Mouse (Mus musculus) embryonic facial prominence, embryonic 10.5 days (tissue): ENCODE results near the gene Mfsd9. TPM values are rescaled to one million over a fixed set of nuclear protein-coding genes. Genes with fewer than 3 reads are reported as not detected.

Source experiments
- DNase-seq: peaks from one replicate; pipeline ENCODE4 v3.0.0-alpha.2; 2017; ENCODE audit warnings: low spot score
- H3K27ac ChIP-seq: fragments of 300-500 bp; sonication (generic); replicated peaks from 2 replicates; pipeline ENCODE4 v1.5.1; 2016; ENCODE audit warnings: mild to moderate bottlenecking
- H3K27me3 ChIP-seq: fragments of 300-500 bp; sonication (generic); replicated peaks from 2 replicates; pipeline ENCODE4 v1.6.1; 2016; ENCODE audit warnings: low read depth, mild to moderate bottlenecking; ENCODE audit not compliant: poor library complexity, severe bottlenecking
- H3K36me3 ChIP-seq: fragments of 300-500 bp; sonication (generic); replicated peaks from 2 replicates; pipeline ENCODE4 v1.6.1; 2016; ENCODE audit warnings: mild to moderate bottlenecking, moderate library complexity
- H3K4me1 ChIP-seq: fragments of 300-500 bp; sonication (generic); 2 replicates; pipeline ENCODE4 v1.6.1; 2016
- H3K4me3 ChIP-seq: fragments of 300-500 bp; sonication (generic); 2 replicates; pipeline ENCODE4 v1.5.1; 2016; ENCODE audit warnings: mild to moderate bottlenecking, moderate library complexity
- H3K9me3 ChIP-seq: fragments of 300-500 bp; sonication (generic); 2 replicates; pipeline ENCODE4 v1.6.1; 2016; ENCODE audit warnings: mild to moderate bottlenecking
- WGBS: fragments of 180-500 bp; shearing (Covaris S2); methylation state at CpG from one replicate; pipeline ENCODE4 v1.1.7; 2016; 5-methylcytosine and 5-hydroxymethylcytosine counted together
- polyA plus RNA-seq: library from polyadenylated mRNA; unstranded; fragments of >200 nt; fragmentation: Nextera tagmentation; extraction: Ambion mirVana; gene quantifications from 2 replicates; pipeline ENCODE4 v1.2.1, GENCODE M21; 2016

The Mfsd9 gene
- polyA plus RNA-seq, 1 experiment from 2014 or later = 3.0 TPM

DNA sequence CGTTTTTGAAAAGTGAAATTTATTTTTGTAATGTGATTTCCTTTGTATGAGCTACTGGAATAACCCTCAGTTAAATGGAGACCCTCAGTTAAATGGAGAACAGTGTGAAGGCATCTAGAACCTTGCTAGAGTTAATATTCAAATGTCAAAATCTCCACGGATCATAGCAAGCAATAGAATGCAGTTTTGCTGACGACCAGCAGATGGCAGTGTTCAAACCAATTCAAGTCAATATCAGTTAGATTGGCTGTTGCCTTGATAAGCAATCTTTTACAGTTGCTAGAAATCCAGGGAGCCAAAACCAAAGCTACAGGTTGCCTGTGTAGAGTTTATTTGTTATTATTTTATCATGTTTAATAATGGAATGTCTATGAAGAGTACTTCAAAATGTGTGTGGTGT is 12.3 kb upstream of the Mfsd9 start:
- Histone ChIP-seq H3K4me1 (no peaks in the 10 kb centered on the region), H3K36me3 (no peaks in the 10 kb centered on the region), H3K27ac (no peak overlapping the region), H3K4me3 (no peak overlapping the region), H3K9me3 (no peaks in the 10 kb centered on the region), H3K27me3 (no peaks in the 10 kb centered on the region)
- 25% methylated on average over 3 of the region's 3 CpGs for WGBS
- peak; percentile 41 for DNase-seq

DNA sequence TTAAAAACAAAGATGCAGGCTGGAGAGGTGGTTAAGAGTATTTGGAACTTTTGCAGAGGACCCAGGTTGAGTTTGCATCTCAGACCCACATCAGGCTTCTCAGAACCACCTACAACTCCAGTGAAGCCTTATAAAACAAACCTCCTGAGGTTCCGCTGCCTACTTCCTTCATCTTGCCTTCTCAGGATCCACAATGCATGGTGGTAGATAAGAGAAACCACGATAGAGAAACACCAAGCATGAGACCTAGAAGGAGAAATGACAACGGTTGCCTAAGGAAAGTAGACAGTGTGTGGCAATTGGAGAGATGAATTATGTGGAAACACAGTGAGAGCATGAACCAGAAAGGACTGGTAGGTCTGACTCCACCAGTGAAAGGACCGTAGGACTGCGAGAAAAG is 10.4 kb upstream of the Mfsd9 start:
- H3K27me3 ChIP-seq = no peaks in the 10 kb centered on the region
- no peak overlapping the region for H3K27ac ChIP-seq
- no peaks in the 10 kb centered on the region for H3K9me3 ChIP-seq
- no peaks in the 10 kb centered on the region for H3K36me3 ChIP-seq
- WGBS = 91% methylated on average over 5 of the region's 5 CpGs
- DNase-seq = no peak
- H3K4me1 ChIP-seq = no peaks in the 10 kb centered on the region
- no peak overlapping the region for H3K4me3 ChIP-seq

DNA sequence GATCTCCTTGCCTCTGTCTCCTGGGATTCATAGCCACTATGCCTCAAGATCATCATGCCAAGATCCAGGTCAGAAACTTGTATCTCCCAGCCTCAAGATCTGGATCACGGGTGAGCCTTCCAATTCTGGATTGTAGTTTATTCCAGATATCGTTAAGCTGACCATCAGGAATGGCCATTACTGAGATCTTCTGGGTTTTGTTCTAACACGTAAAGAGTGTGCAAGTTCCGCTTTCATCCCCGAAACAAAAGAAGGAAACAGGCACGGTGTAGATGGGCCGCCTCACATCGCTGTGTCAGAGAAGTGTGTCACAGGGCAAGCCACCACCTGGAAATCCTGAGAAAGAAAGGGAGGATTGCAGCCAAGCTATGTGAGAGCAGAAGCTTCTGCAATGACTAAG is 8.6 kb upstream of the Mfsd9 start:
- Histone ChIP-seq H3K9me3 (no peaks in the 10 kb centered on the region), H3K27ac (no peak overlapping the region), H3K4me3 (no peak overlapping the region), H3K27me3 (no peaks in the 10 kb centered on the region), H3K36me3 (no peaks in the 10 kb centered on the region), H3K4me1 (no peaks in the 10 kb centered on the region)
- no peak for DNase-seq
- WGBS = 91% methylated on average over 8 of the region's 8 CpGs

DNA sequence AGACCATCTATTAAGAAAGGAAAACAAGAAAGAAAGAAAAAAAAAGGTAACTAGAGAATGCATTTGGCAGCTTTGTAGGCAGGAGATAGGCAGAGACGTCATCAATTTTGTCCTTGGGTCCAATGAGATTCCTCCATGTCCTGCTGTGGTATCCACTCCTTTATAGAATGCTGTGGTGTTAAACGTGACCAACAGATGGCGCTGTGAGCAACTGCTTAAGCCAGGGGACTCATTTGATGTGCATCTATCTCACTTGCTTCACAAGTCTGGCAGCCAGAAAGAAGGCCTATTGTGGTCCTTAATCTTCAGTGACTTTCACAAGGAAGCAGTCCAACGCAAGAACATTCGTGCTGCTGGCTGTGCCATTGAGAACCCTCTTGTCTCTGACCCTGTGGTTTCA is 6.9 kb upstream of the Mfsd9 start:
- Histone ChIP-seq H3K4me1 (no peaks in the 10 kb centered on the region), H3K36me3 (no peaks in the 10 kb centered on the region), H3K4me3 (no peak overlapping the region), H3K27me3 (no peaks in the 10 kb centered on the region), H3K27ac (no peak overlapping the region), H3K9me3 (no peaks in the 10 kb centered on the region)
- peak; percentile 65 for DNase-seq
- WGBS = 17% methylated on average over 5 of the region's 5 CpGs

DNA sequence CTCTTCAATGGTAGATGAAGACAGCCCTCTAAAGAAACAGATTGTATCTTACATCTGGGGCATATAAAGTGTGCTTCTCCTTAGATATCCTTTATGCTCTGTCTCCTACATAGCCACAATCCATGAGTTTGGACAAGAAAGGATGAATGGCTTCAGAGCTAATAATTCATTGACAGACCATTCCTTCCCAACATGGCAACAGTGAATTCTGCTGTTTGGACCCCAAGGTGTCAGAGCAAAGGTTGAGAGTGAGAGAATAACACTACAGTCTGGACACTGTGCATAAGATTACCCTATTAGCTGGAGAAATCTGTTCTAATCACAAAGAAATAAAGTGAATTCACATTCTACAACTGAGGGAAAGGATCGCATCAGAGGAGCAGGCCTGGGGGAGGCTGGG is 5.0 kb upstream of the Mfsd9 start:
- DNase-seq = no peak
- Histone ChIP-seq H3K4me3 (no peak overlapping the region), H3K27ac (no peak overlapping the region), H3K36me3 (no peaks in the 10 kb centered on the region), H3K27me3 (no peaks in the 10 kb centered on the region), H3K4me1 (0 out of 2 replicates have a peak, but pooled peaks cover under 1% of the 10 kb centered on the region), H3K9me3 (no peaks in the 10 kb centered on the region)
- 93% methylated on average over 1 of the region's 1 CpGs for WGBS

DNA sequence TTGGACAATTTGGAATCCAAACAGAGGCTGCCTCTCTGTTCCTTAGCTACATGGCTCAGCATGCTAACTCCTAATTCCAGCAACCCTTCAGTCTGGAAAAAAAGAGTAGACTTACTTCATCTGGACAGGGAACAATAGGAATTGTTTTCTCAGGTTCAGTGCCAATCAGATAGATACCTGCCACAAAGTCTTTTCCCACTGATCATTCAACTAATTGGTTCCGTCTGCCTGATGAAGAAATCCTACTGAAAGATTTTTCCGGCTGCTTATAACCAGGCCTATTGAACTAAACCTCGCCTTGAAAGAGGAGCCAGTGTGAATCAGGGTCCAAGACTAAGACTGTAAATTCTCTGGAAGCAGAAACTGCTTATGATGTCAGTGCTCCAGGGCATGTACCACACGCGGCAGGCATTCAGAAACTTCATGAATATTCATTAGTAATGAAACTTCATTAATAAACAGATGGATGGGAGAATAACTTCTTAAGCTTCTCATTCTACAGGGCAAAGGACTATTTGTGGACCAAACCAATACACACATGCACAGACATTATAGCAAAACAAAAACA is 737 bp downstream of the Mfsd9 start:
- no peak for DNase-seq
- 33% methylated on average over 5 of the region's 5 CpGs for WGBS
- Histone ChIP-seq H3K27me3 (0 out of 2 replicates have a peak, but pooled peaks cover 7% of the 10 kb centered on the region), H3K4me1 (peaks cover 9% of the 10 kb centered on the region; the same call in 1 of the 2 replicates), H3K36me3 (no peaks in the 10 kb centered on the region), H3K4me3 (peak overlapping the region; percentile 78), H3K9me3 (no peaks in the 10 kb centered on the region), H3K27ac (no peak overlapping the region)

DNA sequence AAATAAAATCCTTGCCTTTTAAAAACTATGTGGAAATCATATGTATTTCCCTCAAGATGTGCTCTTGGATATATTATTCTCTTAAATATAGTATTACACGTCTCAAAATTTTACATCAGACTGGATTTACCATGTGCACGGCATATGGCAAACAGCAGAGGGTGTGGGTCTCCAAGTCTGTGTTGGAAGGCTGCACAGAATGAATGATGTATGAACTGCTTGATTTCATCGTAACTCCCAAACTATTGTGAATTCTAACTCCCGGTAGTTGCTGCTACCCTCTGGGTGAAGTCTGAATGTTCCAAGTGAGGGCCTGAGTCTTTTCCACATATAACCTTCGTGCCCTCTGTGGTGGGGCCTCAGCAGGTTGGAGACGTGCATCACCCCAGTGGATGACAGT is 1.5 kb downstream of the Mfsd9 start:
- no peaks in the 10 kb centered on the region for H3K9me3 ChIP-seq
- H3K4me3 ChIP-seq = no peak overlapping the region
- no peak overlapping the region for H3K27ac ChIP-seq
- H3K27me3 ChIP-seq = 0 out of 2 replicates have a peak, but pooled peaks cover 7% of the 10 kb centered on the region
- 86% methylated on average over 6 of the region's 6 CpGs for WGBS
- peaks cover 9% of the 10 kb centered on the region; the same call in 1 of the 2 replicates for H3K4me1 ChIP-seq
- H3K36me3 ChIP-seq = no peaks in the 10 kb centered on the region
- DNase-seq = no peak

DNA sequence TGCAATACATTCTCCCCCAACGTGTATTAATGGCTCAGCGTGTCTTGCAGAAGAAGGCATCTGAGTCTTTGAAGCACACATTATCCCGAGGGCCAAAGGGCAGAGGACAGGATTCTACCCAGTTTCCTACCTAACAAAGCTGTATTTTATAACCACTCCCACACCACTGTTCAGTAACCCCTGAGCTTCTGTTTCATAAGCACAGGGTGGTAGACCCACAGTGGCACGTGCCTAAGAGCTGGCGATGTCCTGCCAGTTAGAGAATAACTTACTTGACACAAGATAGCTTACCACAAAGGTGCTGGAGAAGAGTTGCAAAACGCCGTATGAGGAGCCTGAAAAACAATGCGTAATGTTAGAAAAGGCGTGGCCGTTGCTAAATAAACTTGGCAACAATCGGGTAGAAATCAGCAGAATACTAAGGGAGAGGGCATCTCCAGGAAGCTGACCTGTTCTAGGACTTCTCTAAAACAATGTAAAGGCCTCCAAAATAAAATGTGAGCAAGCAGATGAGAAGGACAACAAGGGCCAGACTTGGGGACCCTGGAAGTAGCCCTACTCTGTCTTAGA is 4.5 kb downstream of the Mfsd9 start:
- Histone ChIP-seq H3K27ac (no peak overlapping the region), H3K4me3 (no peak overlapping the region), H3K9me3 (no peaks in the 10 kb centered on the region), H3K36me3 (no peaks in the 10 kb centered on the region), H3K27me3 (0 out of 2 replicates have a peak, but pooled peaks cover 7% of the 10 kb centered on the region), H3K4me1 (peaks cover 9% of the 10 kb centered on the region; the same call in 1 of the 2 replicates)
- DNase-seq = no peak
- 88% methylated on average over 11 of the region's 11 CpGs for WGBS

DNA sequence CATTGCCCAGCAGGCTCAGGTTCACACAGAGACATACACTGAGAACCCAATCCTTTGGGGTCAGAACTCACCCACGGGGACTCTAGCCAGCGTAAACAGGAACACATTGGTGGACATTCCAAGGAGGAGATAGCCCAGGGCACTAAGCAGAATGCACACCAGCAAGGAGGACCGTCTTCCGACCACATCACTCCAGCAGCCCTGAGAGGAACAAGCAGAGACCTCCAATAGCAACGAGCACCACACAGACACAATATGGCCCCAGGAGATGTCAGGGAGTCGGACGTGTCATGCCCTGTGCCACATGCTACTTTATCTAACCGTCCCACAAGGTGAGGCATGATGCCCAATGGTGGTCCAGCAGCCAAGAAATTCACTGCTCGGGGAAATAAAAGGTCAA is 6.2 kb downstream of the Mfsd9 start:
- H3K27me3 ChIP-seq = 0 out of 2 replicates have a peak, but pooled peaks cover 6% of the 10 kb centered on the region
- H3K9me3 ChIP-seq = 0 out of 2 replicates have a peak, but pooled peaks cover under 1% of the 10 kb centered on the region
- no peak overlapping the region for H3K4me3 ChIP-seq
- peaks cover 9% of the 10 kb centered on the region for H3K36me3 ChIP-seq
- no peak overlapping the region for H3K27ac ChIP-seq
- no peaks in the 10 kb centered on the region for H3K4me1 ChIP-seq
- WGBS = 85% methylated on average over 9 of the region's 9 CpGs
- DNase-seq = no peak

DNA sequence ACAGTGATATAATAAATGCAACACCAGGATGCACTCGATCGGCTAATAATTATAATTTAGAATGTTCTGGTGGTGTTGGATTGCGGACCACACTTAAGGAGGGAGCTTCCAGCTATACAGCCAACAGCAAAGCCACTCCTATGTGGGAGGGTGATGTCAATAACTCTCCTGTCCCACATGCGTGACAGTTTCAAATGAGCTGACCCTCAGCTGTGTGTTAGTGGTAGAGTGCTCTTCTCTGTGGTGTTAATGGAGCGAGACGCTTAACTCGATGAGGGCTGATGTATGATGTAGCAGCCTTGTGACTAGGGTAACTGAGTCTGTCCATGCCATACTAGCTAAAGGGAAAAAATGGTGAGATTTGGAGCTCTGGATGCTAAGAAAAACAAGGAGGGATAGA is 7.0 kb downstream of the Mfsd9 start:
- Histone ChIP-seq H3K27ac (no peak overlapping the region), H3K4me3 (no peak overlapping the region), H3K27me3 (0 out of 2 replicates have a peak, but pooled peaks cover 3% of the 10 kb centered on the region), H3K36me3 (peaks cover 18% of the 10 kb centered on the region), H3K9me3 (peaks cover 9% of the 10 kb centered on the region; the same call in 1 of the 2 replicates), H3K4me1 (no peaks in the 10 kb centered on the region)
- WGBS = 96% methylated on average over 7 of the region's 7 CpGs
- DNase-seq = no peak

DNA sequence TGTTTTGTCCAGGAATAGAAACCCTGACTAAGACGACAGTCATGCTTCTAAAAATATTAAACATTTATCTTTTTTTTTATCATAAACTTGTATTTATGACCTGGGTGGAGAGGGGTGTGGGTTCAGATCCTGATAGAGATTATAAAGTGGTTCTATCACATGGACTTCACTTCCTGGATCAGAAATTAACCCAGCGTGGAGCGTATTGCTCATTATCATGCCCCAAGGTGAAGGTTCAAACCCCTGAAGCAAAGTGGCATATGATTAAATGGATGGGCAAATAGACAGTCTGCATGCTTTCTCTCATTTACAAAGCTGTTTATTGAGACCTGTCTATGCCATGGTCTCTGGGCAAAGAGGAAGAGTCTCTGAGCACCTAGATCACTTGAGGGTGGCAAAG is 13.7 kb downstream of the Mfsd9 start:
- WGBS = 83% methylated on average over 3 of the region's 3 CpGs
- Histone ChIP-seq H3K9me3 (peaks cover 9% of the 10 kb centered on the region; the same call in 1 of the 2 replicates), H3K4me3 (no peak overlapping the region), H3K27ac (no peak overlapping the region), H3K27me3 (no peaks in the 10 kb centered on the region), H3K4me1 (peaks cover 11% of the 10 kb centered on the region; the same call in 1 of the 2 replicates), H3K36me3 (peaks cover 30% of the 10 kb centered on the region)
- no peak for DNase-seq

DNA sequence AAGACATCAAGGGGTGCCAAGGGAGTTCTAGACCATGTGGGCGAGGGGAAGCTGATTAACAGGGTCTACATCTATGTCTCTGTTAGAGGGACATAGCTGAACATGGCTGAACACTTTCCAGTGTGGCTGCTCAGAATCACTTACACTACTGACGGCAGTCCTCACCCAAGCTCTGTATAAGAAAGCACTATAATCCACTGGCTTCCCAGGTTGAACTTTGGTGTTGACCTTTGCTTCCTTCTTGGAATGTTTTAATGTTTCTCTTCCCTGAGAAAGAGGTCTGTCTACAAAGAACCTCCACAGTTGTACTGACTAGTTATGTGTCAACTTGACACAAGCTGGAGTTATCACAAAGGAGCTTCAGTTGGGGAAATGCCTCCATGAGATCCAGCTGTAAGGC is 14.4 kb downstream of the Mfsd9 start:
- H3K4me1 ChIP-seq = peaks cover 11% of the 10 kb centered on the region; the same call in 1 of the 2 replicates

DNA sequence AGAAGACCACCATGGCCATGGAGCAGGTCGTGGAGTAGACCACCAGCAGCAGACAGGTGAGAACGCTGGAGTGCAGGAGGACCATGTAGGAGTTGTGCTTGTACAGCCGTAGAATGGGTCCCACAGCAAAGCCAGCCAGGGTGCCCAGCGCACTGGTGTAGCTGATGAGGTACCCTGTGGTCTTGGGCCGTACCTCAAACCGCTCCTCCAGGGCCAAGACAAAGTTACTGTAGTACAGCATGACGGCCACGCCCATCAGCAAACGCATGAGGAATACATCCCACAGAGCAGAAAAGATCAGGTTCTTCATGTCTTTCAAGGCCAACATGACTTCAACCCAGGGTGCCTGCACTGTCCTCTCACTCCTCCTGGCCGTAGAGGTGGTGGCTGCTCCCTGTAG is 16.4 kb downstream of the Mfsd9 start:
- WGBS = 94% methylated on average over 10 of the region's 10 CpGs

More for the DNA sequence above, 14.4 kb downstream of the Mfsd9 start:
- no peak overlapping the region for H3K4me3 ChIP-seq
- peaks cover 30% of the 10 kb centered on the region for H3K36me3 ChIP-seq
- H3K27ac ChIP-seq = no peak overlapping the region
- no peaks in the 10 kb centered on the region for H3K27me3 ChIP-seq
- H3K9me3 ChIP-seq = peaks cover 9% of the 10 kb centered on the region; the same call in 1 of the 2 replicates
- DNase-seq = no peak
- 46% methylated on average over 2 of the region's 2 CpGs for WGBS

More for the DNA sequence above, 16.4 kb downstream of the Mfsd9 start:
- no peak for DNase-seq
- no peak overlapping the region for H3K27ac ChIP-seq
- no peak overlapping the region for H3K4me3 ChIP-seq
- peaks cover 15% of the 10 kb centered on the region for H3K4me1 ChIP-seq
- peaks cover 18% of the 10 kb centered on the region for H3K36me3 ChIP-seq
- peaks cover 7% of the 10 kb centered on the region; the same call in 1 of the 2 replicates for H3K9me3 ChIP-seq
- H3K27me3 ChIP-seq = no peaks in the 10 kb centered on the region
